Mouse (Mus musculus) layer of hippocampus, adult 11-12 months (tissue): ENCODE results near the gene Vegfa.

ENCODE experiments used
- DNase-seq: peaks from one replicate; pipeline ENCODE4 v3.0.0; 2022; ENCODE audit warnings: low spot score

Gene Vegfa

GRCm38 (mm10) chr17:46025207-46025606 lies 7.0 kb downstream of the Vegfa start:
- DNase-seq: no peak

GRCm38 (mm10) chr17:46024192-46024591 lies 8.0 kb downstream of the Vegfa start:
- no peak for DNase-seq

GRCm38 (mm10) chr17:46023572-46023971 lies 8.6 kb downstream of the Vegfa start:
- no peak for DNase-seq

- no peak for DNase-seq
Observed at GRCm38 (mm10) chr17:46022934-46023333, 9.2 kb downstream of the Vegfa start.

- no peak for DNase-seq
Observed at GRCm38 (mm10) chr17:46022427-46022826, 9.7 kb downstream of the Vegfa start.

- no peak for DNase-seq
Observed at GRCm38 (mm10) chr17:46021760-46022159, 10.4 kb downstream of the Vegfa start.

GRCm38 (mm10) chr17:46021173-46021572 lies 11.0 kb downstream of the Vegfa start:
- DNase-seq: no peak

- DNase-seq: no peak
Observed at GRCm38 (mm10) chr17:46020579-46020978, 11.6 kb downstream of the Vegfa start.

GRCm38 (mm10) chr17:46018736-46019004 lies 13.5 kb downstream of the Vegfa start:
- no peak for DNase-seq

GRCm38 (mm10) chr17:46017946-46018735 lies 14.0 kb downstream of the Vegfa start:
- no peak for DNase-seq

GRCm38 (mm10) chr17:46016617-46017016 lies 15.6 kb downstream of the Vegfa start:
- no peak for DNase-seq

- no peak for DNase-seq
Observed at GRCm38 (mm10) chr17:46015967-46016366, 16.2 kb downstream of the Vegfa start.

GRCm38 (mm10) chr17:46014935-46015334 lies 17.2 kb downstream of the Vegfa start:
- no peak for DNase-seq

GRCm38 (mm10) chr17:46013549-46013948 lies 18.6 kb downstream of the Vegfa start:
- no peak for DNase-seq

- DNase-seq: no peak
Observed at GRCm38 (mm10) chr17:46012211-46012610, 20.0 kb downstream of the Vegfa start.

GRCm38 (mm10) chr17:46010462-46010861 lies 21.7 kb downstream of the Vegfa start:
- DNase-seq: no peak

GRCm38 (mm10) chr17:46009182-46009581 lies 23.0 kb downstream of the Vegfa start:
- no peak for DNase-seq

GRCm38 (mm10) chr17:46005458-46005857 lies 26.7 kb downstream of the Vegfa start:
- no peak for DNase-seq

GRCm38 (mm10) chr17:46004482-46004881 lies 27.7 kb downstream of the Vegfa start:
- DNase-seq: no peak

- DNase-seq: no peak
Observed at GRCm38 (mm10) chr17:46003717-46004481, 28.3 kb downstream of the Vegfa start.

GRCm38 (mm10) chr17:45999366-45999940 lies 32.7 kb downstream of the Vegfa start:
- DNase-seq: no peak

GRCm38 (mm10) chr17:45998363-45998762 lies 33.8 kb downstream of the Vegfa start:
- DNase-seq: no peak

- DNase-seq: no peak
Observed at GRCm38 (mm10) chr17:45996921-45997444, 35.2 kb downstream of the Vegfa start.
